Mouse (Mus musculus) spleen, embryonic (tissue): ENCODE measurements around the gene Papss2.

Source experiments
- CTCF ChIA-PET: fragments of 350-600 bp; sonication (Branson Sonifier 250); formaldehyde crosslinking; loops from one replicate; lab custom pipeline; 2022; lab: Charles Lee

Gene Papss2

GRCm38 (mm10) chr19:32595506-32596286, at the start of gene Papss2:
TSS of gene Papss2 (plus strand) at chr19:32595790.
- CTCF ChIA-PET, result no interaction called here

- CTCF ChIA-PET, result no interaction called here
Measured at GRCm38 (mm10) chr19:32547396-32547795, 48.2 kb upstream of the Papss2 start.

GRCm38 (mm10) chr19:32548202-32548601, 47.4 kb upstream of the Papss2 start:
- CTCF ChIA-PET, result interaction anchor here (0.6 kb wide), 1 partner anchor 1553 kb away, joined by 3 read pairs; the partner anchor contains the start of gene Lipm

GRCm38 (mm10) chr19:32550446-32550845, 45.1 kb upstream of the Papss2 start:
- CTCF ChIA-PET, result no interaction called here

- CTCF ChIA-PET, result no interaction called here
Measured at GRCm38 (mm10) chr19:32551442-32551841, 44.1 kb upstream of the Papss2 start.

- CTCF ChIA-PET, result no interaction called here
Measured at GRCm38 (mm10) chr19:32552106-32552505, 43.5 kb upstream of the Papss2 start.

GRCm38 (mm10) chr19:32553310-32553709, 42.3 kb upstream of the Papss2 start:
- CTCF ChIA-PET, result no interaction called here

GRCm38 (mm10) chr19:32555257-32555656, 40.3 kb upstream of the Papss2 start:
- CTCF ChIA-PET, result no interaction called here

GRCm38 (mm10) chr19:32567025-32567424, 28.6 kb upstream of the Papss2 start:
- CTCF ChIA-PET, result no interaction called here

- CTCF ChIA-PET, result no interaction called here
Measured at GRCm38 (mm10) chr19:32567447-32567846, 28.1 kb upstream of the Papss2 start.

GRCm38 (mm10) chr19:32568470-32568869, 27.1 kb upstream of the Papss2 start:
- CTCF ChIA-PET, result no interaction called here

GRCm38 (mm10) chr19:32568961-32569653, 26.5 kb upstream of the Papss2 start:
- CTCF ChIA-PET, result no interaction called here

GRCm38 (mm10) chr19:32569725-32570124, 25.9 kb upstream of the Papss2 start:
- CTCF ChIA-PET, result no interaction called here

- CTCF ChIA-PET, result no interaction called here
Measured at GRCm38 (mm10) chr19:32572191-32572590, 23.4 kb upstream of the Papss2 start.

- CTCF ChIA-PET, result no interaction called here
Measured at GRCm38 (mm10) chr19:32573259-32573658, 22.3 kb upstream of the Papss2 start.

GRCm38 (mm10) chr19:32574846-32575245, 20.7 kb upstream of the Papss2 start:
- CTCF ChIA-PET, result no interaction called here

GRCm38 (mm10) chr19:32577749-32578148, 17.8 kb upstream of the Papss2 start:
- CTCF ChIA-PET, result no interaction called here

GRCm38 (mm10) chr19:32583091-32583766, 12.4 kb upstream of the Papss2 start:
- CTCF ChIA-PET, result no interaction called here

GRCm38 (mm10) chr19:32587727-32588126, 7.9 kb upstream of the Papss2 start:
- CTCF ChIA-PET, result no interaction called here

GRCm38 (mm10) chr19:32592749-32593148, 2.8 kb upstream of the Papss2 start:
- CTCF ChIA-PET, result no interaction called here

- CTCF ChIA-PET, result interaction anchor here (0.7 kb wide), 1 partner anchor 117 kb away, joined by 3 read pairs; no protein-coding TSS in a partner anchor
Measured at GRCm38 (mm10) chr19:32593870-32594269, 1.7 kb upstream of the Papss2 start.

- CTCF ChIA-PET, result no interaction called here
Measured at GRCm38 (mm10) chr19:32595131-32595505, 472 bp upstream of the Papss2 start.
